Mouse (Mus musculus): ENCODE data around the gene Tie1. TPM values are rescaled to one million over a fixed set of nuclear protein-coding genes. Genes with fewer than 3 reads are reported as not detected.

The Tie1 gene
- total RNA-seq, 1 experiment from 2014 or later, result 44.4 TPM

GRCm38 (mm10) chr4:118472687-118473086 lies 17.2 kb downstream of the Tie1 start:
- DNase-seq, result no peak

DNA sequence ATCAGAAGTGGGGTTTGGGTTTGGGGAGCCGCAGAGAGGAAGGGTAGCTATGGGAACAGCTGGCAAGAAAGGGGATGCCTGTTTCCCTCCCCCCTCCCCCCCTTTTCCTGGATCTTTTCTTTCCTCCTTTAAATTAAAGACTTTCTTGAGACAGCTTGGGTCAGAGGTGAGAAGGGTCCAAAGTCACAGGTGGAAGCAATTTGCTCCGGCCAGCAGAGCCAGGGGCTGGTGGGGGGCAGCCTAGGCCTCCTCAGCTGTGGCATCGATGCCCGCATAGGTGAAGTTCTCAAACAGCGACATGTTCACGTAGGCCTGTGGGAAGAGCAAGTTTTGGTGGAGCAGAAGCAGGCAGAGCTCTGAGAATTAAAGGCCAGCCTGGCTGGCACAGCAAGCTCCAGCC lies 18.6 kb downstream of the Tie1 start:
- DNase-seq, result no peak

- DNase-seq, result no peak
Observed at GRCm38 (mm10) chr4:118465697-118466163, 24.1 kb downstream of the Tie1 start.

DNA sequence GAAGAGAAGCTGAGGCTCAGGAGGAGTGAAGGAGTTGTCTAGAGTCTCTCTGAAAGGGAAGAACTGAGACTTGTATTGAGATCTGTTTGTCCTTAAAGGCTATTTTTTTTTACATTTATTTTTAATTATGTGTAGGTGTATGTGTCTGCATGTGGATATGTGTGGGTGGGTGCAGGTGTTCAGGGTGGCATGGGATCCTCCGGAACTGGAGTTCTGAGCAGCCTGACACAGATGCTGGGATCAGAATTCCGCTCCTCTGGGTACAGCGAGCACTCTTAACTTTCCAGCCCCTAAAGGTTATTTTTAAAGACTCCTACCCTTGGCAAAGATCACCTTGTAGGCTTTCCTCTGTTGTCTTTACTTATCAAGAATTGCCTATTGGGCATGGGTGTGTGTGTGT lies 24.9 kb downstream of the Tie1 start:
- no peak for DNase-seq

DNA sequence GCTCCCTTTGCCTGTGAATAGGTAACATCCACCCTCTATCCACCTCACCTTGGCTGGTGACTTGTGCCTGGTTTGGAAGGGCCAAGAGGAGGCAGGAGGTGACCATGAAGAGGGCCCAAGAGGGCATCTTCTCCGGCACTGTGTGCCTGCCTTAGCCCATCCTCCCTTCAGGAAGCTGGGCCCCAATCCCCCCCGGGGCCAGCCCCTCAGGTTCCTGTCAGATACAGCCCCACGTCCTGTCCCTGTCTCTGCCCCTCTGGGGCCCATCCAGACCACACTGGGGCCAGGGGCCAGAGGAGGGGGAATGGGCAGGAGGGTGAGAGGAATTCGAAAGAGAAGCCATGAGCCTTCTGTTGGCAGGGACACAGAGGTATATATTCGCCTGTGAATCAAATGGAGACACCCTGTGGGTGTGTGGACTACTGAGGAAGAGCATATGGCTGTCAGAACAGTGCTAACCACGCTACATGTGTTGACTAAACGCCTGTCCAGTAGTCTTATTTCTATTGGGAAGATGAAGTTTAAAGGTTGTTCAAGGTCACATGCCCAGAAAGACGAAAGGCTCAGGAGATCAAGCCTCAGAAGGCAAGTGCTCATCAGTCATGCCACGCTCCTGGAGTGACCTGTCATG lies 32.4 kb downstream of the Tie1 start, which contains the start of gene Mpl:
Gene Mpl, minus strand, starts transcription at position 169 of the 631 bp plus-strand sequence.
- DNase-seq, result no peak

GRCm38 (mm10) chr4:118446415-118447153 lies 43.3 kb downstream of the Tie1 start:
- DNase-seq, result no peak

DNA sequence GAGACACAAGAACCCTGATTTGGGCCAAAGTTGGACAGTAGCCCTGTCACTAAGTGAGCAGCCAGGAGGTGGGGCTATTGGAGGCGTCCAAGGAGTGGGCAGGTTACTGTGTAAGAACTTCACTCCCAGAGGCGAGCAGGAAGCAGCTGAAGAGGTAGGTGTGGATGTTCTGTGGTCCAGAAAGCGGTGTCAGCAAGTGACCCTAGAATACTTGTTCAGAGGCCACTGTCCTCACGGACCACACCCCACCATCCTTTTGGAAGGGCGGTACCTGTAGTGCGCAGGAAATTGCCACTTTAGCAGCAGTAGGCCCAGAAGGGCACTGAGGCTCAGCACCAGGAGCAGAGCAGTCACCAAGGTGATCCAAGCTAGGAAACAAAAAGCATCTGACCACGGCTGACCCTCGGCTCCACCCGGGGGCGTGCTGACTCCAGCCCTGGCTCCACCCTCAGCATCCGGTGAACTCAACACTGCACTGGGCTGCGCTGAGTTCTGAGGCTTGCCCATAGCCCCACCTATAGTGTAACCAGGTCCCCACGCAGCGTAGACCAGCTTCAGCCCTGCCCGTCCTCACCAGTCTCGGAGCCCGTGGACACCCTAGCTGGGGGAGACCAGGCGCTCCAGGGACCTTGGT lies 44.0 kb downstream of the Tie1 start:
- peak; percentile 39 for DNase-seq

DNA sequence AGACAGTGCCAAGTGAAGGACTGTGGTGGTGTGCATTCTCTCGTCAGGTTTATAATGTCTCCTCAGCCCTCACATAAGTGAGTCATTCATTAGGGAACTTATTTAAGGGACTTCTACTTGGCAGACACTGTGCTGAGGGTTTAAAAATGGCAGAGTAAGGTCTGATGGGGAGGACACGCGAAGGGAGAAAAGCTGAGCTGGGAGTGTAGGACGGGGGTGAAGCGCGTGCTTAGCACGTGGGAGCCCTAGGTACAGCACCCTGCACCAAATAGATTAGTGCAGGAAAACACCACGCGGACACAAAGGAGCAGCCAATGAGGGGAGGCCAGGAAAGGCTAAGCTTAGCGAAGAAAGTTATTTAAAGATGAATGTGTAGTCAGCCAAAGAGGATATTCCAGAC lies 44.8 kb downstream of the Tie1 start:
- DNase-seq, result no peak

- DNase-seq, result no peak
Observed at GRCm38 (mm10) chr4:118437829-118438253, 52.0 kb downstream of the Tie1 start.

DNA sequence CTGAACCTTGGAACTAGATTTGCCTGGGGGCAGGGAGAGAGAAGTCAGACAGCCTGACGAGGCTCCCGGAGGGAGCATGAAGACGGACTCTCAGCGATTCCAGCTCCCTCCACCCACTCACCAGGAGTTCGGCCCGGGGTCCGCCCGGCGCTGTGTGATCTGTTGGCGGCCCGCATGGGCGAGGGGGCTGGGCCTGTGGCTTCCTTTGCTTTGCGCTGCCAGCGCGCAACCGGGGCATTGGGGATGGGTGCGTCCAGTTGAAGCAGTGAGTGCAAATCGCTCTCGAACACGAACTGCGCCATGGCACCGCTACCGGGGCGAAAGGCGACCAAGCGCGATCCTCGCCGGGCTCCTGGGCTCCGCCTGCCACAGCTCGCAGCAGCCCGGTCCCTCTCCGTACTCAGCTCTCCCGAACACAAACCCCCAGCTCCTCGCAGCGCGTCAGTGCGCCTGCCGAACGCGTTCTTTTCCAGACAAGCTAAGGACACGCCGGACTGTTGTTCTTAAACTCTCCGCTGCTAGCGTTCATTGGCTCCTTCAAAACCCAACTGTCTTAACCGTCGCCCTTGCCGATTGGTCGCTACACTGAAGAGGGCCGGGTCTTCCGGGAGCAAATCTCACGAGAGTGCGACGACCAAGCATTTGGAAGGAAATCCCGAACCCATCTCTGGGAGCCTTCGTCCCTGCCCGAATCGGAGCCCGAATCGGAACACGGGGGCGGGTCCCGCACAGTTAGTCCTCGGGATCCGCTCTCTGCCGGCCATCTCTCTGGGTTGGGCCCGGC lies 52.8 kb downstream of the Tie1 start, which contains the start of gene Cdc20:
Gene Cdc20, minus strand, starts transcription at position 533 of the 784 bp plus-strand sequence.
- peak; percentile 85 for DNase-seq

- no peak for DNase-seq
Observed at GRCm38 (mm10) chr4:118432332-118432731, 57.5 kb downstream of the Tie1 start.

GRCm38 (mm10) chr4:118429215-118429895 lies 60.5 kb downstream of the Tie1 start:
- DNase-seq, result no peak

- no peak for DNase-seq
Observed at GRCm38 (mm10) chr4:118428531-118429214, 61.2 kb downstream of the Tie1 start.

DNA sequence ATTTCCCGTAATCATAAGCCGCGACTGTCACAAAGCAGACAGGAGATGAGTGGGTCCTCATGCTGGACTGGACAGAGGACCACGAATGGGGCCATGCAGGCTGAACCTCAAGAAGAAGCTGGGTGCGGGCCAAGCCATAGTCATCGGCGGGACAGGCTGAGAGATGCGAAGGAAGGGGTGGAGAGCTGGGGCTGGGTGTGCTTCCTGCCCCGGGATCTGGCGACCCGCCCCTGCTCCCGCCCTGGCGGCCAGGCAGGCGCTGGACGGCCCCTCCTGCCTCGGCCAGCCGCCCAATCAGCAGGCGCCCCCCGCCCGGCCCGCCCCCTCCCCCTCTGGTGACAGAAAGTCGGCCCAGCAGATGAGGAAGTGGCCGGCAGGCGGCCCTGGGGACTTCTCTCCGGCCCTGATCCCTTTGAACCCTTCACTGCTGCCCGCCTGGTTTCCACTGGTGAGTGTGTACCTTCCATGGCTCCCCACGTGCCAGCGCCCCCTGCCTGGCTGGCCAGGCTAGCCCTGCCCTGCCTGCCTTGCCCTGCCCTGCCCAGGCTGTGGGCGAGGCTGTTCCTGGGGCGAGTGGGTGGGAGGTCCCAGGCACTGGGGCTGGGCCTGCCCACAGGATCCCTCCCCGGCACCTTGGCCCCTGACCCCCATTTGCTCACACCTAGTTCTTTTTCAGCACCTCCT lies 62.0 kb downstream of the Tie1 start, which contains the start of gene Elovl1:
Gene Elovl1, plus strand, starts transcription at position 326 of the 684 bp plus-strand sequence.
- peak; percentile 93 for DNase-seq

DNA sequence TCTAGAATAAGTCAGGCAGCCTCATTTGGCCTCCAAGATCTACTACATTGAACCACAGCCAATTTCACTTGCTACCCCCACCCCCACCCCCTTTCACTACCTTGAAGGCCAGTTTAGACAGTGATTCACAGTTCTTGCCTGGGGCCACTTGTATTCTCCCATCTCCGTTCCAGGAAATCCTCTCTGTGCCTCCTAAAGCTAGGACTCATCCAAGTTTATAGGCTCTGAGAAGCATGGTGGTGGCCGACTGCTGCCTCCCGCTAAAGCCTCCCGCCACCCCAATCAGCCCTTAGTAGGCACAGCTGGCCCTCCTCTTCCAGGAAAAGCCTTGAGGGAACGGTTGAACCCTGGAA lies 62.5 kb downstream of the Tie1 start:
- DNase-seq, result no peak

- DNase-seq, result no peak
Observed at GRCm38 (mm10) chr4:118425374-118425773, 64.5 kb downstream of the Tie1 start.

DNA sequence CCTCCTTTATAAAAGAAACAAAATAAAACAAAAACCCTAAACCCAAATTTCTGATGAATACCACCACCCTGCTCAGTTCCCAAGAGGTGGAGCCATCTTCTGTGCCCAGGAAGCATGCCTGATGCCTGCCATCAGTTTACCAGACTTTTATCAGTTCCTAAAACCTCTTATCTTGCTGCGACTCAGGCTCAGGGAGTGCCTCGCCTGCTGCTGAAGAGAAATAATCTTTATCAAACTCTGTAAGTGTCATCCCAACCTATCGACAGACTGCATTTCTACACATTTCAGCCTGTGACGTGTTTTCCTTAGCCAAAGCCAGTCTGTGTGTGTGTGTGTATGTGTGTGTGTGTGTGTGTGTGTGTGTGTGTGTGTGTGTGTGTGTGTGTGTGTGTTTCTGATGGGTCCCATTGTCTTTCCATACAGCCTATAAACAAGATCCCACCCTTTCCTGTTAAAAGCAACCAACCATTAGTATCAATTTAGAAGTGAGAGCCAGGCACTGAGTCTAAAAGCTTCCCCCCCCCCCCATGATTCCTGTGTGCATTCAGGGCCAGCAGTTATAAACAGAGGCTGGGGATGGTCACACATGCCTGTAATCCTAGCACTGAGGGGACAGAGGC lies 65.2 kb downstream of the Tie1 start:
- no peak for DNase-seq

- DNase-seq, result no peak
Observed at GRCm38 (mm10) chr4:118421384-118421783, 68.5 kb downstream of the Tie1 start.

Data from adrenal gland, postnatal 25 days (tissue).